Mouse (Mus musculus) olfactory bulb, adult 2 months (tissue): Measurements from ENCODE around the gene Dpp10.

Source experiments
- CTCF ChIP-seq: fragments of 200-500 bp; IDR thresholded peaks from 2 replicates; pipeline ENCODE4 v1.5.1; 2012; ENCODE audit warnings: low read depth, mild to moderate bottlenecking, low read length, moderate library complexity; ENCODE audit not compliant: insufficient read depth
- POLR2A ChIP-seq: fragments of 200-500 bp; IDR thresholded peaks from 2 replicates; pipeline ENCODE4 v1.6.1; 2012; ENCODE audit warnings: mild to moderate bottlenecking, low read depth, low read length, moderate library complexity; ENCODE audit not compliant: insufficient read depth

DNA sequence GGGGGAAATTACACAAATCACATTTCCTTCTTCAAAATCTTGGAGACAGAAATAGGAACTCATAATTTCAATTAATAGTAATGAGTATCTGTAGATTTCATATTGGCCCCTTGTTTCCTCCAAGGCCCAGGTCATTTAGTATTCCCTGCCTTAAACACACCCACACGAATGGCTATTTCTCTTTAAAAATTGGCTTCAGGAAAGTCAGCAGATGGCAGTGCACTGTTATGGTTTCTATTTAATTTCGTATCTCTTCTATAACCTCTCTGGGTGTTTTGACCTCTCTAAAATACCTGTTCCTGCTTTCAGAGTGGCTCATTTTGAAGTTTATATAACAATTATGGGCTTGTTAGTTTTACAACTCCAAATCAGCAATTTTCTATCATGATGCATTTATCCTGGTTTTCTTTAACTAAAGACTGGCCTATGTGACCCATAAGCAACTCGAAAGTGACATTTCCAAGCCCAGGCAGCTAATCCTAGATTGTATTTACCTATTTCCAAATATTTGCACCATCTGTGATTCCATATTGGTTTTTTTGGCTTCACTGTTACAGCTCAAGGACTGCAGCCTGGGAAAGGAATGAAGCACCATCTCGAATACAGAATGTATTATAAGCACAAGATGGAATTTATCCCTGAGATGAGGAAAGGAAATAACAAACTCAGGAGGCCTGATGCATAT is 9.9 kb downstream of the Dpp10 start:
- TF ChIP-seq POLR2A: no peak
- no peak for TF ChIP-seq CTCF
